In the genomic region with DNA sequence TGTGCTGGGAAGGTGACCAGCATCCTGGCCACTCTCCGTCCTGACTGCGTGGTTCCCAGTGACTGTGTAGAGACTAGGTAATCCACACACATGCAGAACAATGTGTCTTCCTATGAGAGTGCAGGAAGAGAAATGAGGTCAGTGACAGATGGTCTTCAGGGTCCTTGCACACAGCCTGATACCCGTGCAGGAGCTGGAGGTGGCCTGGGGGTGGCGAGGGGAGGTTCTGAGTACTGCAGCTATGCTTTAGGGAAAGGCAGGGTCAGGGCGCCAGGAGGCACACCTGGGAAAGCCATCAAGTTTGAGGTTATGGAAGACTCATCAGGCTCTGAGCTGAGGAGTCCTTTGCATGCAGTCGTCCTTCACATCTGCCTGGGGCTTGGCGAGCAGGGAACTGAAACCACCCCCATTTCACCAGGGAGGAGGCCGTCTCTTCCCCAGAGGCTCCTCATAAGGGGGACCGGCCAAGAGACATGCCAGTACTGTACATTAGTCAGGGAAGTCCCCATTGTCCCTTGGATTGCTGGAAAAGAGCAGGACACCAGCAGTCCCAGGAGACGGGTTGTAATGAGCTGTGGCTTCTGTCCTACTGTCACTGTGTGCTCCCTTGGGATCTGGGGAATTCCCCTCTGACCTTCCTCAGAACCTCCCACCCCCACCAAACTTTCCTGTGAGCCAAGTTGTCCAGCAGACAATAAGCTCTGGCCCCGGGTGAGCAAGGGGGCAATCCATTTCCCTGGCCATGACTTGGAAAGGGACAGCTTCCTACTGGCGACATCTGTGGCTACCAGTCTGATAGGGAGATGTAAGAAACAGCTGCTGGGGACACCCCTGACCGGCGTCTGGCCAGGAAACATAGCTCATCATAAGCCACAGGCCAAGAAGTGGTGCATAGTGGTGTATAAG, we compare ENCODE assay signal across 10 mouse cellular contexts. TPM values are rescaled to one million over a fixed set of nuclear protein-coding genes. Genes with fewer than 3 reads are reported as not detected.
DNase-seq lines count a peak whose midpoint lies in the region; ATAC-seq and TF ChIP-seq lines count a peak whose summit lies in the region.
"Had no signal": no experiment of that assay in that cellular context is flagged by ENCODE, and none has a peak within 500 bp of the region (broad histone marks: within the 10 kb centered on the region; RNA-seq: fewer than 3 reads in every experiment).

No protein-coding gene starts in this region.

- H3K9me3 ChIP-seq in forebrain, embryonic 14.5 days (replicated peaks; ENCODE audit: control insufficient read depth, low read length) = no peaks in the 10 kb centered on the region
- H3K9me3 ChIP-seq in forebrain, postnatal 0 days (ENCODE audit: low read length) = no peaks in the 10 kb centered on the region
- H3K9me3 ChIP-seq in heart, embryonic 16.5 days (replicated peaks; ENCODE audit: control insufficient read depth, low read length) = no peaks in the 10 kb centered on the region
- H3K9me3 ChIP-seq in limb, embryonic 14.5 days (ENCODE audit: control insufficient read depth, low read length) = no peaks in the 10 kb centered on the region

- WGBS in forebrain, embryonic 14.5 days = 75% methylated on average over 14 of the region's 14 CpGs
- 64% methylated on average over 14 of the region's 14 CpGs for WGBS in forebrain, postnatal 0 days
- WGBS in heart, embryonic 16.5 days = 38% methylated on average over 14 of the region's 14 CpGs
- WGBS in limb, embryonic 14.5 days = 47% methylated on average over 14 of the region's 14 CpGs

- peaks cover 16% of the 10 kb centered on the region for H3K4me1 ChIP-seq in forebrain, embryonic 14.5 days (ENCODE audit: control insufficient read depth, insufficient read depth, low read length)
- H3K4me1 ChIP-seq in forebrain, postnatal 0 days (ENCODE audit: insufficient read depth) = peaks cover 7% of the 10 kb centered on the region; the same call in 1 of the 2 replicates
- peaks cover 46% of the 10 kb centered on the region for H3K4me1 ChIP-seq in heart, embryonic 16.5 days (ENCODE audit: control insufficient read depth, insufficient read depth, low read length)
- peaks cover 24% of the 10 kb centered on the region for H3K4me1 ChIP-seq in limb, embryonic 14.5 days (ENCODE audit: control insufficient read depth, insufficient read depth, low read length)

- DNase-seq in forebrain, embryonic 14.5 days (ENCODE audit: low spot score) = no peak
- DNase-seq in forebrain, postnatal 0 days = no peak
- DNase-seq in adrenal gland, postnatal 25 days = peak; percentile 37
- DNase-seq in limb, embryonic 14.5 days (ENCODE audit: low spot score) = peak; percentile 13
- DNase-seq in urinary bladder, adult 2 months (ENCODE audit: low spot score) = no peak

- H3K36me3 ChIP-seq in forebrain, embryonic 14.5 days (ENCODE audit: control insufficient read depth, insufficient read depth, low read length) = no peaks in the 10 kb centered on the region
- H3K36me3 ChIP-seq in forebrain, postnatal 0 days (ENCODE audit: insufficient read depth) = no peaks in the 10 kb centered on the region
- H3K36me3 ChIP-seq in heart, embryonic 16.5 days (ENCODE audit: control insufficient read depth, insufficient read depth) = no peaks in the 10 kb centered on the region
- 0 out of 2 replicates have a peak, but pooled peaks cover 2% of the 10 kb centered on the region for H3K36me3 ChIP-seq in limb, embryonic 14.5 days (ENCODE audit: control insufficient read depth, insufficient read depth, low read length)

- no peak overlapping the region for H3K27ac ChIP-seq in forebrain, embryonic 14.5 days (ENCODE audit: low read depth, low read length)
- no peak overlapping the region for H3K27ac ChIP-seq in forebrain, postnatal 0 days (ENCODE audit: low read depth, low read length)
- peak overlapping the region; percentile 28 for H3K27ac ChIP-seq in heart, embryonic 16.5 days (ENCODE audit: low read length)
- H3K27ac ChIP-seq in limb, embryonic 14.5 days (replicated peaks; ENCODE audit: low read depth, low read length) = peak overlapping the region; percentile 38; the same call in 1 of the 2 replicates

- ATAC-seq in forebrain, embryonic 14.5 days = no peak
- no peak for ATAC-seq in forebrain, postnatal 0 days
- ATAC-seq in heart, embryonic 16.5 days (replicated peaks; ENCODE audit: extremely low read depth, insufficient read depth, low FRiP score) = no peak
- no peak for ATAC-seq in limb, embryonic 14.5 days (ENCODE audit: low FRiP score, low read depth)
- ATAC-seq in monocyte, adult 5-6 weeks (replicated peaks; ENCODE audit: insufficient number of reproducible peaks, low FRiP score, low TSS enrichment, poor library complexity, severe bottlenecking) = no peak
- ATAC-seq in megakaryocyte progenitor cell, adult 5-6 weeks (replicated peaks; ENCODE audit: poor library complexity) = no peak

- no peak for TF ChIP-seq POLR2A in limb, embryonic 14.5 days (IDR thresholded peaks at IDR 0.05; ENCODE audit: borderline replicate concordance, extremely low read depth, insufficient read depth, insufficient read length)

- H3K4me2 ChIP-seq in forebrain, embryonic 14.5 days (ENCODE audit: low read length) = no peak overlapping the region
- no peak overlapping the region for H3K4me2 ChIP-seq in forebrain, postnatal 0 days (ENCODE audit: low read depth)
- H3K4me2 ChIP-seq in heart, embryonic 16.5 days (ENCODE audit: low read depth, low read length) = no peak overlapping the region
- no peak overlapping the region; the same call in 1 of the 2 replicates for H3K4me2 ChIP-seq in limb, embryonic 14.5 days (replicated peaks; ENCODE audit: low read depth, low read length, severe bottlenecking)

- H3K27me3 ChIP-seq in forebrain, embryonic 14.5 days (replicated peaks; ENCODE audit: control insufficient read depth, insufficient read depth, low read length) = no peaks in the 10 kb centered on the region
- no peaks in the 10 kb centered on the region for H3K27me3 ChIP-seq in forebrain, postnatal 0 days (ENCODE audit: insufficient read depth, low read length)
- no peaks in the 10 kb centered on the region for H3K27me3 ChIP-seq in heart, embryonic 16.5 days (ENCODE audit: control insufficient read depth, insufficient read depth, low read length)
- no peaks in the 10 kb centered on the region for H3K27me3 ChIP-seq in limb, embryonic 14.5 days (ENCODE audit: control insufficient read depth, insufficient read depth, low read length)

- no peak overlapping the region for H3K4me3 ChIP-seq in forebrain, embryonic 14.5 days (ENCODE audit: low read depth, low read length)
- no peak overlapping the region for H3K4me3 ChIP-seq in forebrain, postnatal 0 days (ENCODE audit: low read depth, low read length)
- H3K4me3 ChIP-seq in heart, embryonic 16.5 days (ENCODE audit: low read length) = no peak overlapping the region
- H3K4me3 ChIP-seq in limb, embryonic 14.5 days (replicated peaks; ENCODE audit: low read length) = no peak overlapping the region

- no peak for TF ChIP-seq CTCF in forebrain, postnatal 0 days (IDR thresholded peaks at IDR 0.05; ENCODE audit: low read depth)

- H3K9ac ChIP-seq in forebrain, embryonic 14.5 days (ENCODE audit: low read length) = peak overlapping the region; percentile 5; the same call in 1 of the 2 replicates
- no peak overlapping the region for H3K9ac ChIP-seq in forebrain, postnatal 0 days
- no peak overlapping the region; the same call in 1 of the 2 replicates for H3K9ac ChIP-seq in heart, embryonic 16.5 days (ENCODE audit: low read length)
- no peak overlapping the region for H3K9ac ChIP-seq in limb, embryonic 14.5 days (ENCODE audit: low read depth, low read length, severe bottlenecking)

RNA-seq across cellular contexts. Expression of a gene that starts 4.5 kb away (rescaled TPM):
- polyA plus RNA-seq in forebrain, embryonic 14.5 days (2014; fragmentation: Nextera tagmentation; extraction: Ambion mirVana) = 20.1 and 24.1 TPM in 2 replicates
- 35.2 and 49.1 TPM in 2 replicates for total RNA-seq in forebrain, postnatal 0 days (2014; rRNA removed)
- polyA plus RNA-seq in forebrain, postnatal 0 days (2015; fragmentation: Nextera tagmentation; extraction: Ambion mirVana) = 21.4 and 23.3 TPM in 2 replicates
- 66.6 and 69.4 TPM in 2 replicates for total RNA-seq in adrenal gland, postnatal 25 days (2021)
- 16.0 and 20.6 TPM in 2 replicates for polyA plus RNA-seq in heart, embryonic 16.5 days (2015; fragmentation: Nextera tagmentation; extraction: Ambion mirVana)
- 82.0 and 129 TPM in 2 replicates for polyA plus RNA-seq in limb, embryonic 14.5 days (2012; rRNA removed)
- polyA plus RNA-seq in limb, embryonic 14.5 days (2014; fragmentation: Nextera tagmentation; extraction: Ambion mirVana) = 33.0 and 35.1 TPM in 2 replicates
- 49.9 and 54.5 TPM in 2 replicates for polyA plus RNA-seq in urinary bladder, adult 2 months (2012; rRNA removed)
- 7.1 to 11.4 TPM (median 10.1 TPM) in 3 replicates for total RNA-seq in monocyte, adult 5-6 weeks (2017)
- total RNA-seq in megakaryocyte progenitor cell, adult 5-6 weeks (2015) = 20.7 TPM in 2 replicates
- total RNA-seq in megakaryocyte progenitor cell, adult 5-6 weeks (2017) = 2.7 and 4.3 TPM in 2 replicates

RNA-seq across cellular contexts. Expression of a gene that starts 4.5 kb away (rescaled TPM):
- polyA plus RNA-seq in forebrain, embryonic 14.5 days (2014; fragmentation: Nextera tagmentation; extraction: Ambion mirVana) = 12.6 and 16.0 TPM in 2 replicates
- total RNA-seq in forebrain, postnatal 0 days (2014; rRNA removed) = 11.5 and 11.9 TPM in 2 replicates
- polyA plus RNA-seq in forebrain, postnatal 0 days (2015; fragmentation: Nextera tagmentation; extraction: Ambion mirVana) = 7.4 and 11.5 TPM in 2 replicates
- total RNA-seq in adrenal gland, postnatal 25 days (2021) = 32.0 and 35.2 TPM in 2 replicates
- 25.1 and 30.0 TPM in 2 replicates for polyA plus RNA-seq in heart, embryonic 16.5 days (2015; fragmentation: Nextera tagmentation; extraction: Ambion mirVana)
- 27.6 and 29.6 TPM in 2 replicates for polyA plus RNA-seq in limb, embryonic 14.5 days (2012; rRNA removed)
- polyA plus RNA-seq in limb, embryonic 14.5 days (2014; fragmentation: Nextera tagmentation; extraction: Ambion mirVana) = 21.3 and 26.3 TPM in 2 replicates
- polyA plus RNA-seq in urinary bladder, adult 2 months (2012; rRNA removed) = 24.7 and 31.3 TPM in 2 replicates
- 3.8 to 7.5 TPM (median 4.7 TPM) in 3 replicates for total RNA-seq in monocyte, adult 5-6 weeks (2017)
- 5.6 and 6.4 TPM in 2 replicates for total RNA-seq in megakaryocyte progenitor cell, adult 5-6 weeks (2015)
- total RNA-seq in megakaryocyte progenitor cell, adult 5-6 weeks (2017) = 3.3 and 3.9 TPM in 2 replicates

RNA-seq across cellular contexts. Expression of a gene that starts 37.7 kb away (rescaled TPM):
- not detected in 2 replicates for polyA plus RNA-seq in forebrain, embryonic 14.5 days (2014; fragmentation: Nextera tagmentation; extraction: Ambion mirVana)
- total RNA-seq in forebrain, postnatal 0 days (2014; rRNA removed) = 0.24 and 0.85 TPM in 2 replicates
- polyA plus RNA-seq in forebrain, postnatal 0 days (2015; fragmentation: Nextera tagmentation; extraction: Ambion mirVana) = 0.12 and 0.50 TPM in 2 replicates
- not detected in 2 replicates for total RNA-seq in adrenal gland, postnatal 25 days (2021)
- polyA plus RNA-seq in heart, embryonic 16.5 days (2015; fragmentation: Nextera tagmentation; extraction: Ambion mirVana) = not detected in 2 replicates
- polyA plus RNA-seq in limb, embryonic 14.5 days (2012; rRNA removed) = 0.08 and 0.54 TPM in 2 replicates
- polyA plus RNA-seq in limb, embryonic 14.5 days (2014; fragmentation: Nextera tagmentation; extraction: Ambion mirVana) = 0.10 TPM in 1 of 2 replicates, not detected in the other
- polyA plus RNA-seq in urinary bladder, adult 2 months (2012; rRNA removed) = not detected in 2 replicates
- total RNA-seq in monocyte, adult 5-6 weeks (2017) = not detected in 3 replicates
- not detected in 2 replicates for total RNA-seq in megakaryocyte progenitor cell, adult 5-6 weeks (2015)
- total RNA-seq in megakaryocyte progenitor cell, adult 5-6 weeks (2017) = not detected in 2 replicates
- total RNA-seq: MEL; neutrophil, adult 5-6 weeks had no signal

RNA-seq across cellular contexts. Expression of a gene that starts 46.4 kb away (rescaled TPM):
- not detected in 2 replicates for polyA plus RNA-seq in forebrain, embryonic 14.5 days (2014; fragmentation: Nextera tagmentation; extraction: Ambion mirVana)
- 0.10 and 0.15 TPM in 2 replicates for total RNA-seq in forebrain, postnatal 0 days (2014; rRNA removed)
- 0.09 TPM in 1 of 2 replicates, not detected in the other for polyA plus RNA-seq in forebrain, postnatal 0 days (2015; fragmentation: Nextera tagmentation; extraction: Ambion mirVana)
- total RNA-seq in adrenal gland, postnatal 25 days (2021) = not detected in 2 replicates
- not detected in 2 replicates for polyA plus RNA-seq in heart, embryonic 16.5 days (2015; fragmentation: Nextera tagmentation; extraction: Ambion mirVana)
- not detected in 2 replicates for polyA plus RNA-seq in limb, embryonic 14.5 days (2012; rRNA removed)
- polyA plus RNA-seq in limb, embryonic 14.5 days (2014; fragmentation: Nextera tagmentation; extraction: Ambion mirVana) = not detected in 2 replicates
- 0.67 and 1.1 TPM in 2 replicates for polyA plus RNA-seq in urinary bladder, adult 2 months (2012; rRNA removed)
- not detected in 3 replicates for total RNA-seq in monocyte, adult 5-6 weeks (2017)
- not detected in 2 replicates for total RNA-seq in megakaryocyte progenitor cell, adult 5-6 weeks (2015)
- not detected in 2 replicates for total RNA-seq in megakaryocyte progenitor cell, adult 5-6 weeks (2017)
- total RNA-seq: MEL had no signal

RNA-seq across cellular contexts. Expression of a gene that starts 52.8 kb away (rescaled TPM):
- not detected in 2 replicates for polyA plus RNA-seq in forebrain, embryonic 14.5 days (2014; fragmentation: Nextera tagmentation; extraction: Ambion mirVana)
- total RNA-seq in forebrain, postnatal 0 days (2014; rRNA removed) = not detected in 2 replicates
- not detected in 2 replicates for polyA plus RNA-seq in forebrain, postnatal 0 days (2015; fragmentation: Nextera tagmentation; extraction: Ambion mirVana)
- not detected in 2 replicates for total RNA-seq in adrenal gland, postnatal 25 days (2021)
- not detected in 2 replicates for polyA plus RNA-seq in heart, embryonic 16.5 days (2015; fragmentation: Nextera tagmentation; extraction: Ambion mirVana)
- polyA plus RNA-seq in limb, embryonic 14.5 days (2012; rRNA removed) = 0.14 and 0.85 TPM in 2 replicates
- not detected in 2 replicates for polyA plus RNA-seq in limb, embryonic 14.5 days (2014; fragmentation: Nextera tagmentation; extraction: Ambion mirVana)
- 0.27 TPM in 1 of 2 replicates, not detected in the other for polyA plus RNA-seq in urinary bladder, adult 2 months (2012; rRNA removed)
- total RNA-seq in monocyte, adult 5-6 weeks (2017) = not detected in 3 replicates
- not detected in 2 replicates for total RNA-seq in megakaryocyte progenitor cell, adult 5-6 weeks (2015)
- not detected in 2 replicates for total RNA-seq in megakaryocyte progenitor cell, adult 5-6 weeks (2017)
- total RNA-seq: MEL; neutrophil, adult 5-6 weeks had no signal

Comparison
In these comparisons a context has a peak if more than half of its experiments do, and no peak if none do; other contexts are left out.
1. DNase-seq: peak in adrenal gland, postnatal 25 days (single experiment) and limb, embryonic 14.5 days (single experiment); none in forebrain, embryonic 14.5 days (single experiment), forebrain, postnatal 0 days (single experiment) and urinary bladder, adult 2 months (single experiment).
2. H3K27ac ChIP-seq: peak in heart, embryonic 16.5 days (single experiment) and limb, embryonic 14.5 days (single experiment); none in forebrain, embryonic 14.5 days (single experiment) and forebrain, postnatal 0 days (single experiment).